Mouse (Mus musculus): ENCODE data around the gene Tlr7.
"Not testable (repeated sequence)": the region's sequence is repeated elsewhere in the genome, so short reads cannot be mapped to it uniquely, and the experiment has no call there.

Gene Tlr7

DNA sequence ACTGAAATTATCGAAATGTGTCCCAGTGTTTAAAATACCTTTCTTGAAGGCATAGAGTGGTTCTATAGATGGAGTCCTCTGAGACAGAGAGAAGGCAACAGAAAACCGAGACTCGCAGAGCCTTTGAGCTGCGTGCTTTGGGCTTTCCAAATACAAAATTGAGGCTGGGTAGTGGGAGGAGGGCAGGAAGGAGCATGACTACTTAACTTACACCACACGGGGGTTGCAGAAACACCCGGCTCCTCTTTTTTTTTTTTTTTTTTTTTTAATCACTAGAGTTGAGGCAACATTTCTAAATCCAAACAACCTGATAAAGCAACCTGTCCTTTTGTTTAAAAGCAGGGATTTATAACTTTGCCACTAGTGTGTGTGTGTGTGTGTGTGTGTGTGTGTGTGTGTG, at the start of gene Tlr7:
Gene Tlr7, minus strand, starts transcription at position 160 of the 400 bp plus-strand sequence.
- no peak for DNase-seq

DNA sequence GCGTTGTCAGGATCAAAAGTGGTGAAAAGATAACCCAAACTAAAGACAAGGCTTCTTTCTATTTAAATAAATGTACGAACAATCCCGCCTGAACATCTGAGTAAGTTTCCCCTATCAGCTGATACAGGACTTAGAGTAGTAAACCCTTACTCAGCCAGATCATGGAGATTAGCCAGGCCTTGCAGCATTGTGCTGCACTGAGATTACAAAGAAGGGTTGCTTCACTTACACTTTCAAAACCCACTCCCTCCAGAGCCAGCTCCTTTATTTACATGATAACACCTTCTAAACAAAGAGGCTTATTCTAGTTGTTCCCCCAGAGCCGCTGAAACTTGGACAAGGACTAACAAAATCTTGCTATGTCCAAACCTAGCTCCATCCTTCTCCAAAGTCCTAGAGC, 49.7 kb upstream of the Tlr7 start:
- DNase-seq: no peak

DNA sequence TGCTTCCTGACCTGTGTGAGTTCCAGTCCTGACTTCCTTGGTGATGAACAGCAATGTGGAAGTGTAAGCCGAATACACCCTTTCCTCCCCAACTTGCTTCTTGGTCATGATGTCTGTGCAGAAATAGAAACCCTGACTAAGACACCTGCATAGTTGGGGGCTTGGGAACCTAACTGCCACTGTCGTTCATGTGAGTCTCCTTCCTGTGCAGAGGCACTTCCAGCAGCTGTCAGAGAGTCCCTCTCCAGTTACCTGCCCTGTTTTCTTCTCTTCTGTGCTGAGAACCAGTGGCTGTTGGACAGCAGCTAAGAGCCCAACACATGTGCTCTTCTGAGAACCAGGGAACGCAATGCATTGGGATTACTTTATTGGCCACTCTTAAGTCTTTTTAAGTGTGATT, 30.9 kb upstream of the Tlr7 start:
- DNase-seq: not testable (repeated sequence)

DNA sequence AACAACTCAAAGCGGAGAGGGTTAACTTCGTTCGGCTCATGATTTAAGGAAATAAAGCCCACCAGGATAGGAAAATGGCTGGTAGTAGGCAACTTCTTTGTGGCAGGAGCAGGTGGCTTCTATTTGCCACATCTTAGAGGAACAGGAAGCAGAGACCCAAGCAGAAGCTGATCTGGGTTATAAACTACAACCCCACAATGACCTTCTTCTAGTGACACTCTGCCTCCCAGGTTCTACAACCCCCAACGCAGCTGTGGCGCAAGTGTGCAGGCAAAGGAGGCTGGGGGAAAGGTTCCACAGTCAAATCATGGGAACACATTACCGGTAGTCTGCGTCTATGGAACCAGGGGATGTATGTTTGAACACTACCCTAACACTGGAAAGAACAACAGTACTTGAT, 29.3 kb upstream of the Tlr7 start:
- no peak for DNase-seq

DNA sequence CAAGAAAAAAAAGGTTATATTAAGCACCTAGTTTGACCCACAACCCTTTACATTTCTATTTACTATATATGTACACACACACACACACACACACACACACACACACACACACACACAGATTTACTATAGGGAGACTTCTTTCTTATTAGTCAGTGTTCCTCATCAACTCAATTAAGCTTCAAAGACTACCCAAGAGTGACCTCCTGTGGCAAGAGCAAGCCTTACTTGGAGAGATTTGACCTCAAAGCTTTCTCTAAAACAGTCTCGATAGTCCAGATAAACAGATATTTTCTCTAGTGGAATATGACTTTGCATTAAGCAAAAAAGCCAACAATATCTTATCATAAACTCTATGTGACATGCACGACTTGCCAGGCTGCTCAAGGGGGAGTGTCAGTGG, 27.1 kb upstream of the Tlr7 start:
- DNase-seq: peak; percentile 11 to 13

DNA sequence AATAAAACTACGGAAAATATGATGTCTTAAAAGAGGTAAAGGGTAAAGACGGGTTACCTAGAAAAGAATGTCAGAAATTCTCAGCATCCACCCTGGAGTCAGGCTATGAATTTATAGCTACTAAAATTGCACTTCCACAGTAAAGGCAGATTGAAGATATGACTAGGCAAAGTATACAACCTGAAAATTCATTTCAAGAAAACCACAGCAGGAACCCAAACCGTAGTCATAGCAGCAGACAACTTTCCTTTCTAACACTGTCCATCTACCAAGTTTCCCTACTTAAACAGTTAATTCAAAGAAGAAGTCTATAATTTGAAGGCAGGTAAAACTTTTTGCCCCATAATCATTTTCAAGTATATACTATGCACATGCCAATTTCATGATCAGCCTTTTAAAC, 25.6 kb upstream of the Tlr7 start:
- no peak for DNase-seq

DNA sequence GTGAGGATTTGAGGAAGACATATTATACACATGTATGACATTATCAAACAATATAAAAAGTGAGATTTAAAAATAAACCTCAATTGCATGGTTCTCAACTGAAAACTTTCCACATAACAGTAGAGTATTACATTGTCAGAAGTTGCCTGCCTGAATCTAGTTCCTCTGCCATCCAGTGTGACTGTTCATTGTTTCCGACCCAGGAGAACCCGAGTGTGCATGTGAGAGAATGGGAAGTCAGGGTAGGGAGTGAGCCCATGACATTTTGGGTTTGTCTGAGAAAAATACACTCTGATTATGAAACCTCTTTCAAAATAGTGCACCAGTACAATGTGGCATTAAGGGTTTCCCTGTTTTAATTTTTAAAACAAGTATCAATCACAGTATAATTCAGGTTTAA, 23.3 kb upstream of the Tlr7 start:
- no peak for DNase-seq

DNA sequence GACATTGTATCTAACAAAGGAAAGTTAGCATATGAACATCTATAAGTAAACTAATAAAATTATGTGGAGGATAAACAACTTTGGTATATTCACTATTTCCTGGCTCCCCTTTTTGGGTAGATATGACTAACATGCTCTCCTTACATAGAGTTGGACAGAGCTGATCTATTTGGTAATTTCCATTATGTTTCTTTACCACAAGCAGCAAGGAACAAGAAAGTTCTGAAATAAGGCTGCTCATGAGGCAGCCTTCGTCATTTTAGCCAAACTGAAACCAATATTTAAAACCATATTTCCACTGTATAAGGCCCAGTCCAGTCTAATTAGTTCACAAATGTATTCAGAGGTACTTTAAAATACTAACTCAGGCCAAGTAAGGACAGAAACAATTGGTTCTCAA, 16.1 kb upstream of the Tlr7 start:
- DNase-seq: no peak

DNA sequence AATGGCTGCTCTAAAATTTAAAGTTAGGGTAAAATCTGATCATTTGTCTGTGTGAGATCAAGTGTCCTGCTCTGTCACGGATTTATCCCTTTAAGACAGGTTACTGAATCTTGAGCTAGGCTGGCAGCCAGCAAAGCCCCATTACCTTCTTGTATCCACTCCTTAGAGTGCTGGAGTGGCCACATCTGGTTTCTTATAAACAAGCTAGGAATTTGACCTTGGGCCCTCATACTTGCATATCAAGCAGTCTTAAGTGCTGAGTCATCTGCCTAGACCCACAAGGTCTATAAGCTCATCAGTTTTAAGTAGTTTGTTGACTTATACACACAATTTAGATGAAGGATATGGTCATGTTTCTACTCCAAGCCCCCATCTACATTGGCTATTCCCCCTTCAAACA, 14.0 kb upstream of the Tlr7 start:
- peak; percentile 3 to 30 for DNase-seq

DNA sequence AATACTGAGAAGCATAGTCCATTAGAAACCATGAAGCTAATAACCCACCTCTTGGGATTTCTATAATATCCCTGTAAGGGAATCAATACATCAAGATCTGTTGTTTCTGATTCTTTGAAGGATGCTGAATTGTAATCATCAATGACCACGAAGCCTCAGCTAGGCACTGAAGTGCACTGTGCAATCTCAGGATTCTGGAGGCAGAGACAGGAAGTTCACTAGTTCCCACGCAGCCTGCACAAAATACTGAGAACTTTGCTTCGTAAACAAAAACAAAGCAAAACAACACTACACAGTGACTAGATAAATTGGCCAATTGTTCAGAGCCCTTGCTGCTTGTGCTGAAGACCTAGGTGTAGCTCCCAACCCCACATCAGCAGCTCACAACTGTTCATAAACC, 11.5 kb upstream of the Tlr7 start:
- DNase-seq: no peak

DNA sequence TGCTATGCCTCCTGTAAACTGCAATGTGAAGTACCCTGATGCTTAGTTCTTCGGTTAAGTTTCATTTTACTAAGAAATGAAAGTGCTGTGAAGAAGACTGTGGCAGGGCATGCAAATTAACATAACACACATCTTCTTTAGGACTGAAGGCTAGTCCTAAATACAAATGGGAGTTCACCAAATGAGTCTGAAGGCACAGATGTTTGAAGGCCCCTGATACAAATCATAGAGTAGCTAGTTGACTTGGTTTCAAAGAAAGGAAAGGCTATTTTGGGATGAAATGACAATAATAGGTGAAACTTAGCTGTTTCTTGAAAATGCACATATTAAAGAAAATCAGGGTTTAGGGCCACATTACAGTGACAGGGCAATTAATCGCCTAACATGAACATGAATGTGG, 9.8 kb upstream of the Tlr7 start:
- DNase-seq: no peak

DNA sequence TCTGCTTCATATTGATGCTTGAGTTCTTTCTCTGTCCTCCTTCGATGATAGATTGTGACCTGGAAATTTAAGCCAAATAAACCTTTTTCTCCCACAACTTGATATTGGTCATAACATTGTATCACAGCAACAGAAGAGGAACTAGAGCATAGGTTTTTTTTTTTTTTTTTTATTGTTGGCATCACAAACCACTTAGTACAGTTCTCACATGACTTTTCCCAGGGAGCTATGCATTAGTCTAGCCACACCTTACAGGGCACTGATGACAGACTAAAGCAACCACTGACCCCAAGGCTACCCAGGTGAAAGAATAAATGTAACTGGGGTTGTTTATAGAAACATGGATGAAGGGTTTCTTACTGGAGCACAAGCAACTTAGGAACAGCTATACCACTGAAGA, 7.6 kb upstream of the Tlr7 start:
- no peak for DNase-seq

DNA sequence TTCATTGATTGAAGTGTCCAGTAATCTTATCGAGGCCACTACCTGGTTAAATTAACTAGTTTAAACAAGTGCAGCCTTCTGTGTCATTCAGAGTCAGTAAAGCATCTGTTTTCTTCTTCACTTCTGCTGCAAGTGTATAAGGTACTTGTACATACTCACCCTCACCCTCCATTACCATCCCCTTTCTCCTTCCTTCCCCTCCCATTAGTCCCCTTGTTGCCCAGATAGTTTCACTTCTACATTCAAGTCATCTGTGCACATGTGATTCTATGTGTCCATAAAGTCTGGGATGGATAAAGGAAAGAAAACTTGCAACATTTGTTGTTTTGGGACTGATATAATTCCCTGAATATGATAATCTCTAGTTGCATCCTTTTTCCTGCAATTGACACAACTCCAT, 4.2 kb upstream of the Tlr7 start:
- DNase-seq: no peak

DNA sequence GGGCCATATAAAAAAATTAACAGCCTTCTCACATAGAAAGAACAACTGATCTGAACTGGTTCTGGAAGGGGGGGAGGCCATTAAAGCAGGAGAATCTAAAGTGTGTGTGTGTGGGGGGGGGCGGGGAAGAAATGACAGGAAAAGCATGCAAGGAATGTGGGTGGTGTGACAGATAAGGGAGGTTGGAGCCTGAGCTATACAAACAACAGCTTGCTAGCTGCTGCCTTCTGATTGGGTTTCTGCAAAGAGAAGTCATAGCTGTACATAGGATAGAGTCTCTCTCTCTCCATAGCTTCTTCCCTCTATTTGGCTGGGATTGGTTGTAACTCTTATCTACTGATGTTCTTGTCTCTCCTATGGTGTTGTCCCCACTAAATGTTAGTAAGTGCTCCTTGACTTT, 2.2 kb upstream of the Tlr7 start:
- peak in 1 of 2 experiments; percentile 2 for DNase-seq

DNA sequence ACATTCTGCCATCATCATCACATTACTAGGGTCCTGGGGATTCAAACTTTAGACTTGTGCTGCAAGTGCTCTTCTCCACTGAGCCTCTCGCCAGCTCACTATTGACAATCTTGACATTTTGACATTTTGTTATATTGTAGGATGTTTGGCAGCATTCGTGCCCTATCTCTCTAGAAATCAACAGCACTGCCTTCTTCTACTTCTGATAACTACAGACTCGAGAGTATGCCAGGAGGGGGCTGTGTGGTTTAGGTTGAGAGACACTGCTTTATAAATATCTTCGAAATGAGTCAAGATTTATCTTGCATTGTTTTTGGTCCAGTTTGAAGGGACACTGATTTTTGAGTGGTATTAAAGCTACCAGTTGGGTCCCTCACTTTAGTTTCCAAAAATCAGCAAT, 635 bp upstream of the Tlr7 start:
- no peak for DNase-seq

DNA sequence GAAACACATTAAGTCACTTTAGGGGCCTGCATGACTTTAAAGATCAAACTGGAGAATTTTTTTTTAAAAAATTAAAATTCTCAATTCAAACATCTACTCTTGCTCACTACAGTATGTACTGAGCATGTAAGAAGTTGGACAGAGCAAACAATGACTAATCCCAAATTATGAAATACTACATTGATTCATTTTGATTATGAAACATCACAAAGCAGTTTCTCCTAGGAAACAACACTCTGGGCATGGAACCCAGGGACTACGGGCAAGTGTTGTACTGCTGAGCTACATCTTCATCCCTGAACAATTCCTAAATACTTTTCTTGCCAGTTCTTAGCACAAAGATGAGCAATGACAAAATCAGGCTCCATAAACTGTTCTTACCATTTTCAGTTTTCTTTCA, 738 bp downstream of the Tlr7 start:
- no peak for DNase-seq

DNA sequence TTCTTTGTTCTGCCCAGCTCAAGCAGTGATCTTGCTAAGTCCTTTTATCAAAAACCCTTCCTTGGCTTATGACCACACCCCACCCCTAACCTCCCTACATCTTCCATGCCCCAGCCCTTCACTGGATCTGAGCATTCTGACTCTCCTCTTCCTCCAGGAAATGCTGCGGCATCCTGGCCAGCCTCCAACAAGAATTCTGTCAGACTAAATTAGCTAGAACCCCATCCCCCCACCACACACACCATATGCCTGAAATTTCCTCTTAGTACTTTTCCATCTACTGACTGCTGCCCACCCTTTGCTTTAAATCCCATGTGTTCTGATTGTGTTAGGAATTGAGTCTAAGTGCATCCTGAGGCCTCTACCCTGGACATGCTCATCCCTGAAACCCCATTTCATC, 1.3 kb downstream of the Tlr7 start:
- peak; percentile 12 to 39 for DNase-seq

DNA sequence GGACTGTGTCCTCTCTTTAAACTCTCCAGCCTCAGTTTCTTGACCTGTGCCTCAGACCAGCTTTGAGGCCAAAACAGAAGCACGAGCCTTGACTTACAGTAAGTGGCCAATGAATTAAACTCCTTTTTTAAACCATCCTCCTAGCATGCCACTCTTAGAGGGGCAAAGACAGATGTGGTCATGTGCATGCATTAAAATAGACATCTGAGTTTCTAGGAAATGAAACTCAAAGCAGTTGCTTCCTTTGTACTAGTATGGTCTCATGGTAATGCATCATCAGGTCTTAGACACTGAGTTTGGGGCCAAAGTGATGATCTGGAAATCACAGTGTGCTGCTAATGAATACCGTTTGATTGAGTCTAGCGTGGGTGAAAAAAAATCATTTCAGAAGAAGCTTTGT, 1.8 kb downstream of the Tlr7 start:
- DNase-seq: no peak

DNA sequence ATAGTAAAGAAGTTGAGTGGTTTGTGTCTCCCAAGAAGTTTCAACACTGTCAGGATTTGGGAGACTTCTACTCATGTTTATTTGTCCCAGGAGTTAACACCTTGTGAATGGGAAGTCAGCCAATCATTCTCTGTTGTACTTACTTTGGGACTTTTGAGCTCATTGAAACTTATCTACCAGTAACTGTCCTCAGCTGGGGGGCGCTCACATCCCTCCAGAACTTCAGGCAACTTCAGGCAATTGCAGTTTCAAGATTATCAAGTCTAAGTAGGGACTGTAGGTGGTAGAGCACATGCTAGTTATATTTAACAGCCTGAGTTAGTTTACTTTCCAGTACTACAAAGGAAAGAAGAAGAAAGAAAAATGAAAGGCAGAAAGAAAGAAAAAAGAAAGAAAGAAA, 6.6 kb downstream of the Tlr7 start:
- no peak for DNase-seq

DNA sequence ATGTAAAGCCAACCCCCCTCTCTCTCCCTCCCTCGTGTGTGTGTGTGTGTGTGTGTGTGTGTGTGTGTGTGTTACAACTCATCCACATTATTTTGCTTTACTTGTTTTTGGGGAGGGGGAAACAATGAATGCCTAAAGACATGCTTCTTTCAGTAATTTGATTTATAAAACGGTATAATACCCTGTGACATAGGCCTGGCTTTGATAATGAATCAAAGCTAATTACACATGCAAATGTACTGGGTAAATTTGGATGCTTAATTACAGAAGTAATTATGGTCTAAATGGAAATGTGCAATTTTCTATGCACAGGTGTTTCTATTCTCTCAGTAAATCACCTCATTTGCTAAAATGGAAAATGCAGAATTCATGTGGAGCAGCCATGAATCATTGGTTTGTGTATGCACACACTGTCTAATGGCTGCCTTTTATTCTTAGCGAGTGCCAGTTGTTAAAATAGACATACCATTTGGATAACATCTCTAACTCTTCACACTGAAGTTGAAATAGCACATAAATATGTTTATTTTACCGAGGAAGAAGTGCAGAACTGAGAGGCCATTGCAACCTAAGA, 9.0 kb downstream of the Tlr7 start:
- DNase-seq: no peak

DNA sequence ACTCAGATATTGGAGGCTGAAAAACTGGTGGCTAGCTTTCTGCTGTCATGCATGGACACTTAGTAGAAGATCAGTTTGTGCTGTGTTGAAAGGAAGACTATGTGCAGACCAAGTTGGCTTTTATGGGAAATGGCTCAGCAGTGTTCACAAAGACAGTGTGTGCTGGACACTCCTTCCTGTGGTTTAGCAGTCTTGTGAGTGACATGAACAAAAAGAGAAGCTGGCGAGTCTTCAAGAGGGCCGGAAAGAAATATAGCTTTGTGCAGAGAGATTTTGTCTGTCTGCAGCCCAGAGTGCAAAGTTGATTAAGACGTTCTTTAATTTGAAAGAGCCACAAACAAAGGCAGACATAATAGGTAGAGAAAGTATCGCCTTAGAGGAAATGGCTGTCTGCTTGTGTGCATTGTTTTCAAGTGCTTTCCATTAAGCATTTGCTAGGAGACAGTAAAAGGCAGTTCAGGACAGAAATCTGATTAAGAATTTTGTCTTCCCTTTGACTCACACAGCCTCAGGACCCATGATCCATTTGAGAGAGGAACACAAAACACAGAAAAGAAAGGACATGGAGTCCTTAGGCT, 11.4 kb downstream of the Tlr7 start:
- DNase-seq: no peak

DNA sequence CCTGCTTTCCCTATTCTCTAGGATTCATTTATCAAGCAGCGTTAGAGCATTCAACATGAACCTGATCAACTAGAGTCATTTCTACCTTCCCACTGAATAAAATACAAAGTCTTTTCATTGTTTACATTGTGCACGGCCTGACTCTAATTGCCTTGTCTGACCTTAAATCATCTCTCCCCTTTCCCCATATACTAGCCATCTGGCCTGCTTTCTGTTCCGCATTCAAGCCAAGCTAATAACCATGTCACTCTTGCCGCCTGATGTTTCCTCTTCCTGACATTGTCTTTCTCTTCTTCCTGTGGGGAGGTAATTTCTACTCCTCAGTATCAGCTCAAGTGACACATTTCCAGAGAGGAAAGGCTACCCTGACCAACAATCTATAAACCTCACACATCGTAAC, 14.6 kb downstream of the Tlr7 start:
- DNase-seq: no peak

DNA sequence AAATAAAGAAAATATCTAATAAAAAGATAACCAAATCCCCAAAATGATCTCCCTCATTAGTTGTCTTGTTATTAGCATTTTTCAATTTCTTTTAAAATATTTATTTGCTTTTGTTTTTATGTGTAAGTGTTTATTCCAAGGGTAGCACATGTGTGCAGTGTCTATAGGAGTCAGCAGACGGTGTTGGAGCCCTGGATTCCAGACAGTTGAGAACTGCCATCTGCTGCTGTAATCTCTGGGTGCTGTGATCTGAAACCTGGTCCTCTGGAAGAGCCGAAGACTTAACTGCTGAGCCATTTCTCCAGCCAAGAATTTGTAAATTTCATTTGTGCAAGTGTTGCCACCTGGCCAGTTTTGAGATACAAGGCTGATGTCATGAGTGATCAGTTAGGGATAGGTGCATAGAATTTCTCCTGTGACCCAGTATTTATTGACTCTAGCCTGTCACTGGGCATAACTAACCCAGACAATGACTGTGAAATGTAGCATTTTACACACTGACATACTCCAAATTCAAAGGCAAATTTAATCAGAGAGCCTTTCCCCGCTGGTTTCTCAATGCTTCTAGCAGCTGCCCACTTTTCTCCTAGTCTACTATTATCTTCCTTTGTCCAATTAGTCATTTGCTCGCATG, 15.1 kb downstream of the Tlr7 start:
- DNase-seq: no peak

DNA sequence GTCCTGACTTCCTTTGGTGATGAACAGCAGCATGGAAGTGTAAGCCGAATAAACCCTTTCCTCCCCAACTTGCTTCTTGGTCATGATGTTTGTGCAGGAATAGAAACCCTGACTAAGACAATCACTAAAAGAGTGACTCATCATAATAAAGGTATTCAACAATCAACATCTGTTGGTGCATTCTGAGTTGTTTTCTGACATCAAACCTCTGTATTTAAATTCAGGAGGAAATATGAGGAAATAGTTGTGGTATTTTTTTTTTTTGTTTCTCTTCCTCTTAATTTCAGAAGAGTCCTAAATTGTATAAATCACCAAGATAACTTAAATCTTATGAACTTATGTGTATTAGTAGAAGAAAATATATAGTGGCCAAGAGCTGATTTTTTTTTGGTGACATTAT, 28.3 kb downstream of the Tlr7 start:
- DNase-seq: not testable (repeated sequence)

DNA sequence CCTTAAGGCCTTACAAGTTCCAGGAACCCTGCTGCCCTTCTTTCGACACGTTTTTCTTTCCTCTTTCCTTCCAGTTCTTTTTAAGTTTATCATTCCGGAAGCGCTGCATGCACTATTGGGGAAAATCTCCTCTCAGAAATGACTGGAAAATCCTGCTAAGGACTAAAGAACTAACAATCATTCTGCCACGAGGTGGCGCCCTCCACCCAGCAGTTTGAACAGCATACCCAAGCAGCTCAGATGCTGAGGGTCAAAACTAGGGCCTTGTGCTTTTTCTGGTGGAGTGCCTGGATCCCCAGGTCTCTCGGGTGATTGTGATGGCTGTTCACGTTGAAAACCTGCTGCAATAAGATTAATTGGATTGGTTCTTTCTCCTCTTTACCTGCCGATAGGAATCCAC, 53.4 kb downstream of the Tlr7 start:
- peak; percentile 82 to 85 for DNase-seq
